Mouse (Mus musculus) right cerebral cortex, postnatal 36 days (tissue): ENCODE results near the gene Tnni1.

ENCODE experiments used
- DNase-seq, 2 experiments: peaks; one replicate each; pipeline ENCODE4 v3.0.0; 2022; ENCODE audit warnings: low spot score in 2 of 2, mixed read lengths in 1 of 2

The Tnni1 gene

GRCm38 (mm10) chr1:135810180-135810579, 30.9 kb downstream of the Tnni1 start:
- no peak for DNase-seq

- DNase-seq, result peak; percentile 51 to 67
Measured at GRCm38 (mm10) chr1:135811016-135811646, 31.9 kb downstream of the Tnni1 start.

GRCm38 (mm10) chr1:135812205-135812604, 33.0 kb downstream of the Tnni1 start:
- DNase-seq, result no peak

GRCm38 (mm10) chr1:135812618-135813017, 33.4 kb downstream of the Tnni1 start:
- no peak for DNase-seq

GRCm38 (mm10) chr1:135813071-135813470, 33.8 kb downstream of the Tnni1 start:
- no peak for DNase-seq

GRCm38 (mm10) chr1:135813687-135814395, 34.6 kb downstream of the Tnni1 start:
- DNase-seq, result no peak

GRCm38 (mm10) chr1:135814531-135814930, 35.3 kb downstream of the Tnni1 start:
- no peak for DNase-seq

- no peak for DNase-seq
Measured at GRCm38 (mm10) chr1:135817595-135817994, 38.4 kb downstream of the Tnni1 start.

- no peak for DNase-seq
Measured at GRCm38 (mm10) chr1:135818481-135819086, 39.4 kb downstream of the Tnni1 start, which contains the start of gene Lad1. Gene Lad1, plus strand, starts transcription at chr1:135818598.

- DNase-seq, result no peak
Measured at GRCm38 (mm10) chr1:135820071-135820470, 40.8 kb downstream of the Tnni1 start.

GRCm38 (mm10) chr1:135820736-135821364, 41.6 kb downstream of the Tnni1 start:
- DNase-seq, result no peak

GRCm38 (mm10) chr1:135821780-135822179, 42.5 kb downstream of the Tnni1 start:
- no peak for DNase-seq

GRCm38 (mm10) chr1:135828918-135829317, 49.7 kb downstream of the Tnni1 start:
- DNase-seq, result no peak

- no peak for DNase-seq
Measured at GRCm38 (mm10) chr1:135834206-135834859, 55.1 kb downstream of the Tnni1 start.

- no peak for DNase-seq
Measured at GRCm38 (mm10) chr1:135834983-135835382, 55.7 kb downstream of the Tnni1 start.

GRCm38 (mm10) chr1:135835716-135836483, 56.7 kb downstream of the Tnni1 start, which contains the start of gene Tnnt2:
Gene Tnnt2, plus strand, starts transcription at chr1:135836354.
- DNase-seq, result no peak

GRCm38 (mm10) chr1:135838626-135839025, 59.4 kb downstream of the Tnni1 start:
- DNase-seq, result no peak

- DNase-seq, result no peak
Measured at GRCm38 (mm10) chr1:135839065-135839464, 59.8 kb downstream of the Tnni1 start.

- peak in 1 of 2 experiments; percentile 39 for DNase-seq
Measured at GRCm38 (mm10) chr1:135840675-135841395, 61.6 kb downstream of the Tnni1 start.

- no peak for DNase-seq
Measured at GRCm38 (mm10) chr1:135843519-135844262, 64.5 kb downstream of the Tnni1 start.
